Mouse (Mus musculus) erythroblast, embryonic 14.5 days (primary cell): ENCODE measurements around the gene Lamp2. TPM values are rescaled to one million over a fixed set of nuclear protein-coding genes. Genes with fewer than 3 reads are reported as not detected.

Experiments
- H3K27me3 ChIP-seq: 2 replicates; pipeline ENCODE4 v1.6.1; 2012; ENCODE audit warnings: inconsistent platforms; ENCODE audit not compliant: control insufficient read depth
- H3K36me3 ChIP-seq: 2 replicates; pipeline ENCODE4 v1.6.1; 2012; ENCODE audit warnings: mild to moderate bottlenecking, inconsistent platforms; ENCODE audit not compliant: control insufficient read depth
- H3K4me1 ChIP-seq: 2 replicates; pipeline ENCODE4 v1.6.1; 2012; ENCODE audit warnings: inconsistent platforms; ENCODE audit not compliant: control insufficient read depth
- H3K4me3 ChIP-seq: replicated peaks from 2 replicates; pipeline ENCODE3; 2012; ENCODE audit warnings: moderate library complexity, mild to moderate bottlenecking, inconsistent platforms
- H3K9me3 ChIP-seq: 2 replicates; pipeline ENCODE4 v1.6.1; 2012; ENCODE audit warnings: low read length, inconsistent platforms, mixed read lengths; ENCODE audit not compliant: control insufficient read depth
- GATA1 ChIP-seq: IDR thresholded peaks from 2 replicates; pipeline ENCODE4 v1.6.1; 2012; ENCODE audit warnings: low read length, inconsistent platforms, mixed read lengths
- TAL1 ChIP-seq: IDR thresholded peaks from 3 replicates; pipeline ENCODE4 v1.6.1; 2012; ENCODE audit warnings: low read length, inconsistent platforms, mixed read lengths
- polyA plus RNA-seq: library from polyadenylated mRNA; stranded (reverse); fragments of >175 nt; gene quantifications from 2 replicates; pipeline ENCODE4 v1.2.3, GENCODE M21; 2012

Gene Lamp2
- polyA plus RNA-seq, 1 experiment: 0.18 TPM

DNA sequence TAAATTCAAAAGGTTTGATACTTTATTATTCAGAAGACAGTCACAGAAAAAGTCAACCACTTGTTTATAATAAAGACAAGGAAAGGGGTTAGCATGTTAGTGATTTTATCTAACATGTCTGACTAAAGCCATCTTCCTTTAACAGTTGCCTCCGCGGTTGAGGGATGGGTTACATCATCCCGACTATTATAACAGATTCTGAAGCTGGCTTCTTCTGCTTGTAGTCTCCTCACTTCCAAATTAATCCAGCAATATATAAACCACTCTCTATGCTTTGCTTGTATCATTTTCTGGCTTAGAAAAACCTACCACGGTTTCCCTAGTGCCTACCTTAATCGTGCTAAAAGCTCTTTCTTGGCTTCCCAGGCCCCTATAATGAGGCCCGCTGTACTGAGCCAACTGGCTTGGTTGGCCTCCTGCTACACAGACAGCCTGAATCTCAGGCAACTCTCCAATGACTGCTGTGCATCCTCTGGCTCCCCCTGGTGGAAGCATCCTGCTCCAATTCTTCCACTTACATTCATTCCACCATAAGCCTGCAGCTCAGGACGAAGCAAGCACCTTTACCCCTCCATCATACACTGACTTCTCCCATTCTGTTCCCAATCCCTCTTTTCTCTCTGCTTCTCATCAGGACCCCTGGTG is 18.0 kb downstream of the Lamp2 start:
- no peak for TF ChIP-seq TAL1
- no peak for TF ChIP-seq GATA1
- H3K4me1 ChIP-seq: no peaks in the 10 kb centered on the region
- H3K4me3 ChIP-seq: no peak overlapping the region
- no peaks in the 10 kb centered on the region for H3K9me3 ChIP-seq
- no peaks in the 10 kb centered on the region for H3K27me3 ChIP-seq
- H3K36me3 ChIP-seq: peaks cover 12% of the 10 kb centered on the region

DNA sequence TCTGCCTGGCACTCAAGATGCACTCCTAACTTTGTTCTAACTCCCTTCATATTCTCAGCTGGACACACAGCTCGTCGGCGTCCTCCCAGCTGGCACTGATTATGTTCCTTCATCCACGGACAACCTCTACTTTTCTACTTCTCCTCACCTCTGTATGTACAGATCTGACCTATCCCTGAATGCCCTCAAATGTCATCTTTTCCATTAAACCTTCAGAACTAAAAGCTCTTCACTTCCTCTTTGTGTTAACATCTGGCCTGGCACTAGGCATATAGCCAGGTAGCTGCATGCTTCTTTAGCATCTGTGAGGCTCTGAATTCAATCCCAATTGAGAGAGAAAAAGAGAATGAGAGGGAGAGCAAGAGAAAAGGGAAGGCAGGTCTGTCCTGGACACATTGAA is 26.8 kb downstream of the Lamp2 start:
- Histone ChIP-seq H3K4me1 (no peaks in the 10 kb centered on the region), H3K36me3 (peaks cover 37% of the 10 kb centered on the region), H3K9me3 (no peaks in the 10 kb centered on the region), H3K27me3 (no peaks in the 10 kb centered on the region), H3K4me3 (no peak overlapping the region)
- TF ChIP-seq GATA1 (no peak), TAL1 (no peak)

DNA sequence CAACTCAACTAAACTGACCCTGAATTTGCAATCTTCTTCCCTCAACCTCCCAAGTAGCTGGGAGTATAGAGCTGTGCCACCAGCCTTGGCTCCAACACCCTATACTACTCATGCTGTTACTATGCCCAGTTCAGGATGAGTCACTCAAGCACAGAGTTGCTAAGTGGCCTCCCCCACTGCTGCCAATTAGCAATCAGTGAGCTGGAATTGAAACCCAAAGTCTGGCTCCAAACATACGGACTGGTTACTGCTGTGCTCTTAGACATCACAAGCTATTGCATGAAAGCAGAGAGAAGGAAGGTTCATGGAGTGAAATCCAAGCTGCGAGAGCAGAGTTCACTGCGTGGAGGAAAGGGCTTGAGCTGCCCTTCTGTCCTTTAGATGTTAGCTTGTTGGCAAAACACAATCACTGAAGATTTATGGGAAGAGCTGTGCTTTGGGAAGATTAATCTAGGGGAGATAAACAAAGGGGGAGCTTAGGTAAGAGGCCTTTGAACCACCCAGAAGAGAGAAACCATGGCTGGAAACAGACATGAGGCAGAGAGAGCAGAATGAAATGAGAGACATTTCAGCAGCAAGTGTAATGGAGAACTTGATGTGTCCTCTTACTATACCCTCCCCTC is 27.3 kb downstream of the Lamp2 start:
- peaks cover 39% of the 10 kb centered on the region for H3K36me3 ChIP-seq

GRCm38 (mm10) chrX:38426043-38426442 is 30.2 kb downstream of the Lamp2 start:
- peaks cover 35% of the 10 kb centered on the region for H3K36me3 ChIP-seq
- no peaks in the 10 kb centered on the region for H3K9me3 ChIP-seq
- TF ChIP-seq GATA1: no peak
- TF ChIP-seq TAL1: no peak

More for the DNA sequence above, 27.3 kb downstream of the Lamp2 start:
- H3K27me3 ChIP-seq: no peaks in the 10 kb centered on the region
- H3K9me3 ChIP-seq: no peaks in the 10 kb centered on the region
- no peaks in the 10 kb centered on the region for H3K4me1 ChIP-seq
- H3K4me3 ChIP-seq: no peak overlapping the region
- TF ChIP-seq GATA1 (no peak), TAL1 (no peak)

GRCm38 (mm10) chrX:38423096-38423495 is 33.2 kb downstream of the Lamp2 start:
- Histone ChIP-seq H3K27me3 (no peaks in the 10 kb centered on the region), H3K9me3 (no peaks in the 10 kb centered on the region), H3K4me3 (no peak overlapping the region), H3K36me3 (peaks cover 16% of the 10 kb centered on the region), H3K4me1 (no peaks in the 10 kb centered on the region)
- no peak for TF ChIP-seq GATA1

More at GRCm38 (mm10) chrX:38426043-38426442, 30.2 kb downstream of the Lamp2 start:
- Histone ChIP-seq H3K4me3 (no peak overlapping the region), H3K4me1 (no peaks in the 10 kb centered on the region), H3K27me3 (no peaks in the 10 kb centered on the region)

DNA sequence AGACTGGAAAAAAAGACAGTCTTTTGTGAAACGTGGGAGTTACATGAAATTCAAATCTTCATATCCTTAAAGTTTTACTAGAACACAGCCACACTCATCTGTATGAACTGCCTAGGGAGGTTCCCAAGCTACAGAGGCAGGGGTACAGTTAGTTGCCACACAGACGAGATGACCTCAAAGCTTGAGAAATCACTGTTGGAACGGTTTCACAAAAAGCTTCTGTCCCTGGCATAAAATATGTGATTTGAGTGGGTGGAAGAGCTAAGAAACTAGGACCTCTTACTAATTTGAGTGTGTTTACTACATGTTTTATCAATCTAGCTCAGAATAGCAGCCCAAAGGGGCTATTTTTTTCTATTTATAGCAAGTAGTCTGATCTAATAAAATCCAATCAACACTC is 33.9 kb downstream of the Lamp2 start:
- TF ChIP-seq GATA1 (no peak), TAL1 (no peak)
- Histone ChIP-seq H3K36me3 (peaks cover 14% of the 10 kb centered on the region), H3K4me3 (no peak overlapping the region), H3K9me3 (no peaks in the 10 kb centered on the region), H3K27me3 (no peaks in the 10 kb centered on the region), H3K4me1 (no peaks in the 10 kb centered on the region)

DNA sequence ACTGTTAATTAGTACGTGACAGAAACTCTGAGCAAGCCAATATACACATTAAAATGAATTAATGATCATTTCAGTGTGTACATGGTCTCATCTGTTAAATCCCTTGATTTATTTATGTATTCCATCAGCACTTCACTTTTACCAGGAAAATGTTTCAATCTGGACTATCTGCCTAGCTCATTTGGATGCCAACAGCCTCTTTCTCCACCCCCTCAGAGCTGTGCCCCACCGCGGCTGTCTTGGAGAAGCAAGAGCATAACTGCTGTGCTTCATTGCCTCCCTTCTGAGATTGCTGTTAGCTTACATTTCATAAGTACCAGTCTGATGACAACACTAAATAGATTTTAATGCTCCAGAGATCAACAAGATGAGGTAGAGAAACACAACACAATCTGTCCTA is 52.4 kb downstream of the Lamp2 start:
- Histone ChIP-seq H3K36me3 (no peaks in the 10 kb centered on the region), H3K27me3 (no peaks in the 10 kb centered on the region), H3K4me3 (no peak overlapping the region), H3K9me3 (no peaks in the 10 kb centered on the region), H3K4me1 (no peaks in the 10 kb centered on the region)
- TF ChIP-seq TAL1: no peak
- no peak for TF ChIP-seq GATA1

GRCm38 (mm10) chrX:38402981-38403380 is 53.3 kb downstream of the Lamp2 start:
- TF ChIP-seq TAL1 (no peak), GATA1 (no peak)
- H3K4me3 ChIP-seq: no peak overlapping the region
- no peaks in the 10 kb centered on the region for H3K27me3 ChIP-seq
- H3K36me3 ChIP-seq: no peaks in the 10 kb centered on the region
- no peaks in the 10 kb centered on the region for H3K9me3 ChIP-seq
- no peaks in the 10 kb centered on the region for H3K4me1 ChIP-seq

GRCm38 (mm10) chrX:38402004-38402403 is 54.2 kb downstream of the Lamp2 start:
- H3K36me3 ChIP-seq: no peaks in the 10 kb centered on the region
- TF ChIP-seq GATA1 (no peak), TAL1 (no peak)
- no peak overlapping the region for H3K4me3 ChIP-seq
- no peaks in the 10 kb centered on the region for H3K9me3 ChIP-seq
- H3K27me3 ChIP-seq: no peaks in the 10 kb centered on the region
- no peaks in the 10 kb centered on the region for H3K4me1 ChIP-seq
